Mouse (Mus musculus) splenic B cell, adult 2 months (primary cell): ENCODE data around the gene Capn11.

Source experiments
- DNase-seq: peaks from one replicate; pipeline ENCODE4 v3.0.0-alpha.2; 2011; ENCODE audit warnings: low read depth, low spot score
- H3K27me3 ChIP-seq: 2 replicates; pipeline ENCODE4 v1.6.1; 2012; ENCODE audit warnings: mild to moderate bottlenecking, low read length, moderate library complexity, mixed read lengths; ENCODE audit not compliant: control insufficient read depth, poor library complexity, insufficient read depth, severe bottlenecking
- H3K36me3 ChIP-seq: 2 replicates; pipeline ENCODE4 v1.6.1; 2012; ENCODE audit warnings: mild to moderate bottlenecking, low read length, moderate library complexity, mixed read lengths; ENCODE audit not compliant: control insufficient read depth, poor library complexity, insufficient read depth, severe bottlenecking

The Capn11 gene

GRCm38 (mm10) chr17:45601325-45601724, 57.8 kb downstream of the Capn11 start:
- H3K27me3 ChIP-seq, result no peaks in the 10 kb centered on the region
- H3K36me3 ChIP-seq, result no peaks in the 10 kb centered on the region
- DNase-seq, result no peak

- H3K36me3 ChIP-seq, result no peaks in the 10 kb centered on the region
- no peak for DNase-seq
- H3K27me3 ChIP-seq, result no peaks in the 10 kb centered on the region
These were observed 58.9 kb downstream of the Capn11 start for GRCm38 (mm10) chr17:45600267-45600666.

GRCm38 (mm10) chr17:45599446-45600242, 59.5 kb downstream of the Capn11 start, which contains the start of gene Slc29a1:
TSS of gene Slc29a1 (minus strand) at chr17:45599606.
- Histone ChIP-seq H3K36me3 (no peaks in the 10 kb centered on the region), H3K27me3 (no peaks in the 10 kb centered on the region)
- DNase-seq, result no peak

GRCm38 (mm10) chr17:45598891-45599290, 60.2 kb downstream of the Capn11 start:
- H3K36me3 ChIP-seq, result no peaks in the 10 kb centered on the region
- DNase-seq, result no peak
- H3K27me3 ChIP-seq, result no peaks in the 10 kb centered on the region

GRCm38 (mm10) chr17:45598376-45598775, 60.7 kb downstream of the Capn11 start:
- no peaks in the 10 kb centered on the region for H3K36me3 ChIP-seq
- DNase-seq, result no peak
- H3K27me3 ChIP-seq, result no peaks in the 10 kb centered on the region

- H3K36me3 ChIP-seq, result no peaks in the 10 kb centered on the region
- no peaks in the 10 kb centered on the region for H3K27me3 ChIP-seq
- DNase-seq, result peak; percentile 37
These were observed 61.3 kb downstream of the Capn11 start for GRCm38 (mm10) chr17:45597787-45598186.

GRCm38 (mm10) chr17:45596631-45597396, 62.3 kb downstream of the Capn11 start:
- no peaks in the 10 kb centered on the region for H3K36me3 ChIP-seq
- H3K27me3 ChIP-seq, result no peaks in the 10 kb centered on the region
- peak; percentile 64 for DNase-seq

GRCm38 (mm10) chr17:45595736-45596390, 63.3 kb downstream of the Capn11 start:
- DNase-seq, result no peak
- H3K27me3 ChIP-seq, result no peaks in the 10 kb centered on the region
- no peaks in the 10 kb centered on the region for H3K36me3 ChIP-seq

- Histone ChIP-seq H3K36me3 (no peaks in the 10 kb centered on the region), H3K27me3 (no peaks in the 10 kb centered on the region)
- DNase-seq, result peak; percentile 64
These were observed 64.0 kb downstream of the Capn11 start for GRCm38 (mm10) chr17:45594881-45595735.

GRCm38 (mm10) chr17:45594195-45594594, 64.9 kb downstream of the Capn11 start:
- H3K27me3 ChIP-seq, result no peaks in the 10 kb centered on the region
- no peaks in the 10 kb centered on the region for H3K36me3 ChIP-seq
- DNase-seq, result no peak

- Histone ChIP-seq H3K36me3 (no peaks in the 10 kb centered on the region), H3K27me3 (no peaks in the 10 kb centered on the region)
- no peak for DNase-seq
These were observed 65.6 kb downstream of the Capn11 start for GRCm38 (mm10) chr17:45593479-45593878.

- Histone ChIP-seq H3K36me3 (no peaks in the 10 kb centered on the region), H3K27me3 (no peaks in the 10 kb centered on the region)
- no peak for DNase-seq
These were observed 66.3 kb downstream of the Capn11 start for GRCm38 (mm10) chr17:45592606-45593431.

- no peaks in the 10 kb centered on the region for H3K36me3 ChIP-seq
- no peaks in the 10 kb centered on the region for H3K27me3 ChIP-seq
- no peak for DNase-seq
These were observed 67.2 kb downstream of the Capn11 start for GRCm38 (mm10) chr17:45591701-45592605.
